Mouse (Mus musculus): ENCODE measurements around the gene Pinlyp.

Gene Pinlyp

GRCm38 (mm10) chr7:24546068-24546614 lies at the start of gene Pinlyp, which contains the start of gene Xrcc1:
Pinlyp (minus strand) TSS chr7:24546118.
Xrcc1 (plus strand) TSS chr7:24546289.
- no peak for DNase-seq (ENCODE audit: low spot score)

GRCm38 (mm10) chr7:24595464-24595863 lies 49.5 kb upstream of the Pinlyp start:
- no peak for DNase-seq (ENCODE audit: low spot score)

- no peak for DNase-seq (ENCODE audit: low spot score)
These were observed 48.4 kb upstream of the Pinlyp start for GRCm38 (mm10) chr7:24594309-24594803.

- DNase-seq (ENCODE audit: low spot score) = peak; percentile 46
These were observed 47.8 kb upstream of the Pinlyp start for GRCm38 (mm10) chr7:24593621-24594308.

GRCm38 (mm10) chr7:24592781-24593180 lies 46.9 kb upstream of the Pinlyp start:
- no peak for DNase-seq (ENCODE audit: low spot score)

- no peak for DNase-seq (ENCODE audit: low spot score)
These were observed 46.2 kb upstream of the Pinlyp start for GRCm38 (mm10) chr7:24592163-24592562.

- no peak for DNase-seq (ENCODE audit: low spot score)
These were observed 45.8 kb upstream of the Pinlyp start for GRCm38 (mm10) chr7:24591735-24592134.

- no peak for DNase-seq (ENCODE audit: low spot score)
These were observed 42.4 kb upstream of the Pinlyp start for GRCm38 (mm10) chr7:24588336-24588735.

- peak; percentile 27 for DNase-seq (ENCODE audit: low spot score)
These were observed 41.6 kb upstream of the Pinlyp start, which contains the start of the genes Ethe1 and Zfp575 for GRCm38 (mm10) chr7:24587330-24588105. Ethe1 (plus strand) TSS chr7:24587543. Zfp575 (minus strand) TSS chr7:24587641.

- DNase-seq (ENCODE audit: low spot score) = no peak
These were observed 40.9 kb upstream of the Pinlyp start for GRCm38 (mm10) chr7:24586828-24587227.

- DNase-seq (ENCODE audit: low spot score) = no peak
These were observed 40.1 kb upstream of the Pinlyp start for GRCm38 (mm10) chr7:24585995-24586394.

GRCm38 (mm10) chr7:24584876-24585275 lies 39.0 kb upstream of the Pinlyp start:
- DNase-seq (ENCODE audit: low spot score) = no peak

GRCm38 (mm10) chr7:24577811-24578210 lies 31.9 kb upstream of the Pinlyp start:
- no peak for DNase-seq (ENCODE audit: low spot score)

- no peak for DNase-seq (ENCODE audit: low spot score)
These were observed 28.4 kb upstream of the Pinlyp start for GRCm38 (mm10) chr7:24574224-24574796.

GRCm38 (mm10) chr7:24572455-24572854 lies 26.5 kb upstream of the Pinlyp start:
- no peak for DNase-seq (ENCODE audit: low spot score)

GRCm38 (mm10) chr7:24571071-24571470 lies 25.2 kb upstream of the Pinlyp start:
- DNase-seq (ENCODE audit: low spot score) = no peak

GRCm38 (mm10) chr7:24568512-24568911 lies 22.6 kb upstream of the Pinlyp start:
- no peak for DNase-seq (ENCODE audit: low spot score)

- DNase-seq (ENCODE audit: low spot score) = no peak
These were observed 20.3 kb upstream of the Pinlyp start for GRCm38 (mm10) chr7:24566206-24566605.

GRCm38 (mm10) chr7:24565627-24566026 lies 19.7 kb upstream of the Pinlyp start:
- DNase-seq (ENCODE audit: low spot score) = no peak

- DNase-seq (ENCODE audit: low spot score) = no peak
These were observed 18.8 kb upstream of the Pinlyp start for GRCm38 (mm10) chr7:24564607-24565265.

GRCm38 (mm10) chr7:24563837-24564206 lies 17.9 kb upstream of the Pinlyp start:
- DNase-seq (ENCODE audit: low spot score) = no peak
